Mouse (Mus musculus) adipocyte (in vitro differentiated cells): ENCODE data around the gene Elk3.

Source experiments
- DNase-seq: peaks from one replicate; pipeline ENCODE4 v3.0.0-alpha.2; 2016; ENCODE audit warnings: low spot score

Elk3 gene

DNA sequence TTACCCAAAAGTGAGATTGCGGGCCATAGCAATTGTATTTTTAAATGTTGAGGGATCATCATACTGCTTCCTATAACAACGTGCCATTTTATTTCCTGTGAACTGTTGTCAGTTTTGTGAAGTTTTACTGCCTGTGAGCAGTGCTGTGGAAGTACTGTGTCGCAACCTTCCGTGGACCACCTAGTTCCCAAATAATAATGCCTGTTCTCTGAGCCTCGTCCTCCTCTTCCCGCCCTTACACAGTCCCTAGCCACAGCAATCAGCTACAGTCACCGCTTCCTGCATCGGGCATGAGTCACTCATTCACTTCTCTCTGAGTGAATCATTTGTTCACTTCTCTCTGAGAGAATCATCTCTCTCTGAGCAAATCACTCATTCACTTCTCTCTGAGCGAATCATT is 76.2 kb downstream of the Elk3 start:
- DNase-seq = no peak

DNA sequence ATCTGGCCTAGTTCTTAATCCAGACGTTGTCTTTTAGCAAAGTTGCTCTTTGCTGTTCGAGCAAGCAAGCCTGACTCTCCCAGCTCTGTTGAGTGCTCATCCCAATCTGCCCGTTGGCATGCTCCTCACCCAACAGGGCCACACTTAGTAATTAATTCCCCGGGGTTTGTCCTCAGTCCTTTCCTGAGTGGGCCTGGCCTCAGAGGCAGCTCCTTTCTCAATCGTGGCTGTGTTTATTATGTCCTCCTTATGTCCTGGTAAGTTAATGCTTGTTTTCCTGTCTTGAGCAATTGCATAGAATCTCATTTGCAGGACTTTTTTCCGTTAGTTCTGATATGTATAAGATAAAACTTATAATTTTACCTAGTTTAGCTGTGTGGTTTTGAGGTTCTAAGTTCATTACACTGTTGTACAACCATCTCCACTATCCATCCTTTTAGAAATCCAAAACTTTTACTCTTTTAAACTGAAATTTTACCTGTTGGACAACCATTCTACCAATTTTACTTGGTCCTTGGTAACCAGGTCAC is 77.2 kb downstream of the Elk3 start:
- no peak for DNase-seq

DNA sequence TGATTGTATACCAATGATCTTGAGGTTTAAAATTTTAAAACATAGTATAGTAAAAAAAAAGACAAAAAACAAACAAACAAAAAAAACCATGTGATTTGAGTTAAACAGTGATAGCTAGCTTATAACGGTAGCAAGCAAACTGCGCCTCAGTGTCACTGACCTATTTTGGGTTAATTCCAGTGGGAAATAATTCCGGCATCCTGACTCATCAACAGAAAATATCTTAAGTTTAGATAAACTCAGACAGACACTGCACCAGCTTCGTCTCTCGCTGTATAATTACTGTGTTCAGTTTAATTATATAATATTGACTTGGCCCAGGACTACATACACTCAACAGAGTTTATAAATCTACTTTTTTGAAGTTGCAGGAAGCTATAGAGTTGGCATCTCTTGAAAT is 79.0 kb downstream of the Elk3 start:
- DNase-seq = no peak

DNA sequence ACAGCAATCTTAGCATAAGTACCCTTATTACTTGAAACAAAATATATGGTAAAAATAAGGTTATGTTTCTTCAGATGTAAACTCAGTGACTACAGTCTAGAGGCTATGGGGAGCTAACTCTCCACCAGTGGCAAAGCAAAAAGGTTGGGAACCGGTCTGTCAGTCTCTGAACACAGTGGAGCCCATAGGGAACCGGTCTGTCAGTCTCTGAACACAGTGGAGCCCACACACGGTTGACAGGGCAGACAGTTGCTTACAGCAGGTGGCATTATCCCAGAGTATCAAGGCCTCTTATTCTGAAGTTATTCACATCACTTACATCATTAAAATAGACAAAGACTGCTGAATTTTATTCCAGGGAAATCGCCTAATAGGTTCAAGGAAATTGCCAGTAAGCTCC is 79.4 kb downstream of the Elk3 start:
- DNase-seq = no peak

DNA sequence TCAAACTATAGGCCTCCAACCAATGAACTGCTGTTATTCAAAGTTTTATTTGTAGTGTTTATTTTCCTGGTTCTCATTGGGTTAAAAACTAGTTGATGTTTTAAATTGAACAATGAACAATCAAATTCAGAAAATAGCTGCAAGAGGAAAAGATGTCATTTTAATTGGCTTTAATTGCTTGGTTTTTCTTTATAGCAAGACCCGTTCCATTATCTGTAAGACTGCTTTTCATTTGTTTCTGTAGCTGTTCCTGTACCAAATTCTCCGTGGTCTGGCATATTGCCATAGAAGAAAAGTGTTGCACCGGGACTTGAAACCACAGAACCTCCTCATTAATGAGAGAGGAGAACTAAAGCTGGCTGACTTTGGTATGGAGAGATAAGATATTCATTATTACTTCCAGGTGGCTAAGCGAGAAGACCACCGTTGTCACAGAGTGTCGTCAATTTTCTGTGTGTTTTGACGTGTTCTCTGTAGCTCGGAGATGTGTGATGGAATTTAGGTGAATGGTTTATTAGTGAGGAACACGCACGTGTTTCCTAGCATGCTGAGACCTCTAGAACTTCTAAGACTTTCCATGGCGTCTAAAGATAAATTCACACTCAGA is 82.4 kb downstream of the Elk3 start:
- no peak for DNase-seq

DNA sequence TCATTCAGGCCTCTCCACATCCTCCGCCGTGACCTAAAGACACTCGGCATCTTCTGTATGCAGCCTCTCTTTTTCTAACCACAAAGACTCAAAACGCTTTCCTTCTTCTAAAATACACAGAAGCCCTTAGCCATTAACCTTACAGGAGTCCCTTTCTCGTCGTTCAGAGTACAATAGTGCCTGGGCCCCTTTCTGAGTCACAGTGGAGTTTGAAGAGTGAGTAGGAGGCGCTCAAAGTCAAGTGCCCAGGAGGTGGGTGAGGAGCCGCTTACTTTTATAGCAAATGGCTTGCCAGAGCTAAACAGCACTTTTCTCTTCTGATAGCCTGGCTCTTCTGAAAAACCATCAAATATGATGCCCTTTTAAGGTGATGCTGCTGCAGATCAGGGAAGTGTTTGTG is 83.0 kb downstream of the Elk3 start:
- no peak for DNase-seq

DNA sequence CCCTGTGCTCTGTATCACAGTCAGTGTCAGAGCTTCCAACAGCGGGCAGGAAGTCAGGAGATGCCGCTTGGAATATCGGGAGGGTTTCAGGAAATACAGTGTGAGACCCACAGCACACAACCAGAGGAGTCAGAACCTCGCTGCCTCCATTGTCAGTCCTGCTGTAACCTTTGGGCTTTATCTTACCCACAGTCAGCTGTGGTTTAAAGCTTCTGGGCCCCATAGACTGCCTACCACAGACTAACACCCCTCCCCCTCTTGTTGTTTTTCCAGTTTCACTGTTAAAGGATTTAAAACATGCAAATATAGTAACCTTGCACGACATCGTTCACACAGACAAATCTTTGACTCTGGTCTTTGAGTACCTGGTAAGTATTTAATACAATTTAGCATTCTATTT is 85.2 kb downstream of the Elk3 start:
- no peak for DNase-seq

DNA sequence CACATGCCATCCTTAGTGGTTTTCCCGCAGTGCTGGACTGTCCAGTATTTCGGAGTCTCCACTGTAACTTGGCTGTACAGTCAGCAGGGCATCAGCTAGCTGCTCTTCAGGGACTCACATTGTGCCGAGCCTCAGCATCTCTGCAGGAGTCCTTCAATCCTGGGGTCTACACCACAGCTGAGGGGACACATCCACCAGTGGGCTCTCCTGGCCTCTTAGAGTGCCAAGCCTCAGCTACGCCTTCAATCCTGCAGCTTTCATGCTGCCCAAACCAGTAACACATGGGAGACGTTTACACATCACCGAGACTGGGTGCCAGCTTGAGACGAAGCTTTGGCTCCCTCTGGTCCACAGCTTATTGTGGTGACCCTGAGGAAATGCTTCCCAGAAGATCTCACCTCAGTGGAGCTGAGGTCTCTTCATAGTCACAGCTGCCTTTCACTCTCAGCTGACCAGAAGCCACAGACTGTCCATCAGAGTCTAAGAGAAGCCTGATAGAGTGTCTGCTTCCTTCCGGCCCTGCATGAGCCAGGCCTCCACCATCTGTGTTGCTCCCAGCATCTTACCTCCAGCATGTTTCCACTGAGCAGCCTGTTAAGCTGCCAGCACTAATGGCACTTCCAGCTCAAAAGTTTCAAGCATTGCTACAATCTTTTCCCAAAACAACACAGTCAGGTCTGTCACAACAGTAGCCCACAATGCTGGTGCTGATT is 95.7 kb downstream of the Elk3 start:
- DNase-seq = no peak

DNA sequence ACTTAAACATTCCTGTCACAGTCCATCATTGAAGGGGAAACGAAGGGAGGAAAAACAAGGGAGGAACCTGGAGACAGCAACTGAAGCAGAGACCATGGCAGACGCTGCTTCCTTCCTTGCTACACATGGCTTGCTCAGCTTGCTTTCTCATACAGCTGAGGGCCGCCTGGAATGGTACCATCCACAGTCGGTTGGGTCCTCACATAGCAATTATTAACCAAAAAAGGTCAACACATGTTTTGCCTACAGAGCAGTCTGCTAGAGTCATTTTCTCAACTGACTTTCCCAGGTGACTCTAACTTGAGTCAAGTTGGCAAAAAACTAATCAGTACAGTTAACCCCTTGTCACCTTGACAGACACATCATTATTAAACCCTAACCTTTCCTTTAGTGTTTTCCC is 96.7 kb downstream of the Elk3 start:
- DNase-seq = no peak

DNA sequence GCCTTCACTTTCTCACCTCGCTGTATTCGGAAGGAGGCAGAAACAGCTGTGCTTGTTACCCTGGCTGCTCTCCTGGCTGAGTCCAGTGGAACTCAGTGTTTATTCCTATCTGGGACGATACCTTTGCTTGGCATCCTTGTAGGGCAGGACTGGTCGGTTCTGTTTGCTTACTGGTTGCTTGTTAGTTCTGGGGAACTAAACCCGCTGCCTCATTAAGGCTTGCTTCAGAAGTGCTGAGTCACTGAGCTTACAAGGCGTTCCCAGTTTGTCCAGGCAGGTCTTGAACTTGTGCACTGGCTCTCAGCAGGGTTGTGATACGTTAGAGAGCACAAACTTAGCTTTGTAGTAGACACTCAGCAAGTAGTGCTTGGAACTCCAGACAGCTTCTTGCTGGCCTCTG is 97.6 kb downstream of the Elk3 start:
- DNase-seq = no peak

DNA sequence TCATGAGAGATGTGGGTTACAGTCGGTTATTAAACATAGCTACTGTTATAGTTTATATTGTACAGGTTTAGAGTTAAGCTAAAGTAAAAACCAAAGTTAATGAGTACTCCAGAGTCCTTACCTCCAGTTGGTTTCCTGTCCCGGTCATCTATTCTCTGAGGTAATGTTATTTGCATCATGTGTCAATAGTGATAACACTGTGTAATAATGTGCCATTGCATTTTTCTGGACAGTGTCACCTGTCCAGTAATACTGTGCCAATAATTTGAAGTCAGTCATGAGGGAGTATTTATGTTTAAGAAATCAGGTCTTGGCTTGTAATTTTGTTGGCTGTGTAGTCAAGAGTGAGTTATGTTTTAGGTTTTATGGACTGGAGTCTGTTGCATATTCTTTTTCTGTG is 98.2 kb downstream of the Elk3 start:
- no peak for DNase-seq

DNA sequence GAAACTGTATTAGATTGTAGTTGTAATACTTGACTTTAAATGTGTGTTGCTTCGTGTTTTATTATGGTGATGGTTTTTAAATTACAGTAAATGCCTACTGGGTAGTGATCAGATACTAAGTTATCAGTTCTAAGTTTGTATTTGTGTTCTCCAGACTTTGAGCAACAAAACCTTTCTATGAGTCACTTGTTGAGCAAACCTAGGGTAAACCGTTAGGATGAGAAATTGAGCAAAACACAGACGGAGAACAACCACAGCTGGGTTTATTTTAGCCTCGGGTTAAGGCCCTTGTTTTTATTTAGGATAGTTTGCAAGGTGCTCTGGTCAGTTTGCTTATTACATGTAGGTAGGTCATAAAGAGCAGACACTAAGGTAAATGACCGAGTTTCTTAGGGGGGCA is 103.8 kb downstream of the Elk3 start:
- DNase-seq = no peak

DNA sequence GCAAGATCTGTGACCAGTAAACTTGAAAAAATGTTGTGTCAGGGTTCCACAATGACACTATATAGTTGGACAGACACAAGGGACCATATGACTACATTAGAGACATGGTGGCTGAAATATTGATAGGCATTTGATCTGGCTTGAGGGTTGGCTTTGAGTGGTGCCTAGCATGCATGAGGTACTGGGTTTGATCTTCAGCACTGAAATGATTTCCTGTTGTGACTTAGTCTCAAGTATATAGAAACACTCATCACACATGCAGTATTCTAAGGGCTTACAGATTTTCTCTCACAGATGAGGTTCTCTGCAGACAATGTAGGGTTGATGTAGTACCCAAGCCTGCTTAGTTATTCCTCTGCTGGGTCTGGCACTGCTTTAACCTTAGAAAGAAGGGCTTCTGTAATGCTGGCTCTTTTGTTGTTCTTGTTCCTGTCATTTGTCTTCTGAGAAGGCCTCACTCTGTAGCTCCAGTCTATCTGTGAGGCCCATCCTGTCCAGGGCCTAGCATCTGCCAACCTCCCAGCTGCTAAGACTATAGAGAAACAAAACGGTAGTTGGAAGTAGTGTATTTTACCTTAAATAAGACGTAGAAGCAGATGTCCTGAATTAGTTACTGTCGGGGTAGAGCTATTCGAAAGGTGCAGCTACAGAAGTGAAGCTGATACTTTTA is 105.5 kb downstream of the Elk3 start:
- no peak for DNase-seq

DNA sequence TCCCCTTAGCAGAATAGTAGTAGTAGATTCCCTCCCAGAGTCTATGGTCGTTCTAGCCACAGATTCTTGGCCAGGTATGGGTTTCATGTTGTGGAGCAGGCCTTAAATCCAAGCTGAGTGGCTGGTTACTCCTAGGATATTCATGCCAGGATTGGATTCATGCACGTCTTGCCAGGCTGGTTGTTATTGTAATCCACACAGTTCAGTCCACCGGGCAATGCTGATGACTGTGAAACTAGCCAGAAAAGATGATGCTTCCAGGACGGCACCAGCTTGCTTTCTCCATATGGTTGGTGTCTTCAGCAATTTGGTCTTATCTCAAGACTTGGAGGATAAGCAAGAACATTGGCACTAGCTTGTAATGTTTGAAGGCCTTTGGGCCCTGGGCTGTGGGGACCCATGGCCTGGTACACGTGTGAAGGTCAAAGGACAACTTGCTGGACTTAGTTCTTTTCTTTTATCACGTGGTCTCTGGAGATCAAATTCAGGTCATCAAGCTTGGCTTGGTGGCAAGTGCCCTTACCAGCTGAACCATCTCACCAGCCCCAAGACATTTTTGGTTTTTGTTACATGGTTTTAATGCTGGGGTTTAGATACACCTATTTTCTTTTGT is 109.0 kb downstream of the Elk3 start:
- no peak for DNase-seq

DNA sequence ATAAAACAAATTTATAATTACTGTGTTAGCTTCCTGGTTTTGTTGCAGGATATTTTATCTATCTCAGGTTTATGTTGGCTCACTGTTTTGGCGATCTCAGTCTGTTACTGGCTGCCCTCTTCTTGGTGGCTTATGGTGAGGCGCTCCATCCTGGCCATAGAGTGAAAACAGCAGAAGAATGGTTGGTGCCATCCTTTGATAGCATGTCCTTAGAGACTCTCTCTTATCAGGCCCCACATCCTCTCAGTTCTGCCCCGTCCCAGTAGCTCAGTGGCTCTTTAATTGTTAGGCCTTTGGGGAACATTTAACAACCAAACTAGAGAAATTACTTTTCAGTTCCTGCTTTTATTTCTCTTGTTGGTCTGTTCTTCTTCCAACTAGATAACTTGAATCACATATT is 112.0 kb downstream of the Elk3 start:
- no peak for DNase-seq
